7 mouse cellular contexts compared by ENCODE assay signal in genomic region chr9:88482829-88483396, GRCm38 (mm10). TPM values are rescaled to one million over a fixed set of nuclear protein-coding genes. Genes with fewer than 3 reads are reported as not detected.
DNase-seq lines count a peak whose midpoint lies in the region; ATAC-seq and TF ChIP-seq lines count a peak whose summit lies in the region.

No protein-coding gene starts in this region.

- H3K27ac ChIP-seq in ES-E14 (ENCODE audit: insufficient read depth, low read depth, low read length, poor library complexity, severe bottlenecking) = peak overlapping the region; percentile 91
- H3K27ac ChIP-seq in heart, embryonic 13.5 days (replicated peaks) = peak overlapping the region; percentile 99

- H3K4me2 ChIP-seq in heart, embryonic 13.5 days = peak overlapping the region; percentile 78

- H3K36me3 ChIP-seq in ES-E14 (ENCODE audit: control insufficient read depth, insufficient read depth, low read length, poor library complexity, severe bottlenecking) = no peaks in the 10 kb centered on the region; the same call in 1 of the 2 replicates
- H3K36me3 ChIP-seq in erythroblast, embryonic 14.5 days (ENCODE audit: control insufficient read depth) = peaks cover 23% of the 10 kb centered on the region
- peaks cover 19% of the 10 kb centered on the region for H3K36me3 ChIP-seq in heart, embryonic 13.5 days

- H3K27me3 ChIP-seq in erythroblast, embryonic 14.5 days (ENCODE audit: control insufficient read depth) = peaks cover 35% of the 10 kb centered on the region
- no peaks in the 10 kb centered on the region for H3K27me3 ChIP-seq in heart, embryonic 13.5 days (replicated peaks)

- ATAC-seq in heart, embryonic 13.5 days (ENCODE audit: extremely low read depth, insufficient number of reproducible peaks, low FRiP score, low TSS enrichment) = no peak

- peak overlapping the region; percentile 63 to 83 for H3K4me3 ChIP-seq in ES-E14 (ENCODE audit: insufficient read depth in 1 of 2, low read depth in 1 of 2, low read length in 2 of 2, poor library complexity in 1 of 2, severe bottlenecking in 1 of 2)
- peak overlapping the region; percentile 88 for H3K4me3 ChIP-seq in erythroblast, embryonic 14.5 days (replicated peaks)
- peak overlapping the region; percentile 93 for H3K4me3 ChIP-seq in heart, embryonic 13.5 days

- no peaks in the 10 kb centered on the region for H3K9me3 ChIP-seq in ES-E14 (ENCODE audit: control insufficient read depth, insufficient read depth, low read depth, low read length)
- no peaks in the 10 kb centered on the region for H3K9me3 ChIP-seq in erythroblast, embryonic 14.5 days (ENCODE audit: control insufficient read depth, low read length)
- no peaks in the 10 kb centered on the region for H3K9me3 ChIP-seq in heart, embryonic 13.5 days

- in situ Hi-C loops in ES-E14 (cut with MboI; ENCODE audit: low sequenced_read_pairs in 2 of 2, unreplicated experiment in 2 of 2) = no loop called here

- H3K4me1 ChIP-seq in ES-E14 (ENCODE audit: control insufficient read depth in 2 of 2, insufficient read depth in 2 of 2, low read length in 2 of 2, poor library complexity in 1 of 2) = peaks cover 10 to 14% of the 10 kb centered on the region in 2 experiments
- H3K4me1 ChIP-seq in erythroblast, embryonic 14.5 days (ENCODE audit: control insufficient read depth) = peaks cover 36% of the 10 kb centered on the region
- H3K4me1 ChIP-seq in heart, embryonic 13.5 days = peaks cover 33% of the 10 kb centered on the region

- WGBS in heart, embryonic 13.5 days = under 1% methylated on average over 49 of the region's 52 CpGs

- peak overlapping the region; percentile 80 for H3K9ac ChIP-seq in ES-E14 (ENCODE audit: insufficient read depth, low read depth, low read length, poor library complexity, severe bottlenecking)
- peak overlapping the region; percentile 92 for H3K9ac ChIP-seq in heart, embryonic 13.5 days

- peak; percentile 60 for DNase-seq in ES-E14 (ENCODE audit: low read depth, low spot score)
- peak; percentile 90 to 95 for DNase-seq in adrenal gland, postnatal 36 days
- DNase-seq in layer of hippocampus, adult 18-20 months (ENCODE audit: low spot score in 2 of 2) = peak; percentile 76 to 85
- peak; percentile 86 for DNase-seq in lung, postnatal 14 days
- peak; percentile 87 for DNase-seq in right cerebral cortex, postnatal 25 days

TF ChIP-seq in ES-E14, 5 proteins besides CTCF, POLR2A, EP300 and RAD21:
- TF ChIP-seq ZC3H11A (IDR thresholded peaks at IDR 0.05; ENCODE audit: borderline replicate concordance, low read depth, low read length) (no peak), CHD2 (IDR thresholded peaks at IDR 0.05; ENCODE audit: low read depth, low read length) (no peak), ZNF384 (IDR thresholded peaks at IDR 0.05; ENCODE audit: low read depth, low read length) (no peak), HCFC1 (IDR thresholded peaks at IDR 0.05; ENCODE audit: borderline replicate concordance, insufficient read depth, low read length) (no peak), MAFK (IDR thresholded peaks at IDR 0.05; ENCODE audit: insufficient read depth, low read depth, low read length) (no peak)
TF ChIP-seq in ES-E14: peak in this region for 0.

RNA-seq across cellular contexts. Expression of gene Syncrip, which starts 0.5 kb away (rescaled TPM):
- total RNA-seq in ES-E14 (2012; rRNA removed) = 113 and 144 TPM in 2 replicates
- 10 to 100 TPM; 80.5 to 84.8 TPM for total RNA-seq in adrenal gland, postnatal 36 days (2021)
- polyA plus RNA-seq in erythroblast, embryonic 14.5 days (2012) = 3.0 and 3.8 TPM in 2 replicates
- polyA plus RNA-seq in heart, embryonic 13.5 days (2015; fragmentation: Nextera tagmentation; extraction: Ambion mirVana) = 51.9 and 53.3 TPM in 2 replicates
- 10 to 100 TPM; 58.9 to 60.3 TPM for total RNA-seq in layer of hippocampus, adult 18-20 months (2021)

RNA-seq across cellular contexts. Expression of gene Gm20537, which starts 26.5 kb away (rescaled TPM):
- 0.74 and 1.3 TPM in 2 replicates for total RNA-seq in ES-E14 (2012; rRNA removed)
- under 1 TPM in 1 of 2 experiments, not detected in 1; 0.73 TPM for total RNA-seq in adrenal gland, postnatal 36 days (2021)
- not detected in 2 replicates for polyA plus RNA-seq in erythroblast, embryonic 14.5 days (2012)
- 0.47 and 0.97 TPM in 2 replicates for polyA plus RNA-seq in heart, embryonic 13.5 days (2015; fragmentation: Nextera tagmentation; extraction: Ambion mirVana)
- total RNA-seq in layer of hippocampus, adult 18-20 months (2021) = not detected

RNA-seq across cellular contexts. Expression of gene Snx14, which starts 44.2 kb away (rescaled TPM):
- total RNA-seq in ES-E14 (2012; rRNA removed) = 35.2 and 37.5 TPM in 2 replicates
- 10 to 100 TPM; 44.5 to 59.5 TPM for total RNA-seq in adrenal gland, postnatal 36 days (2021)
- polyA plus RNA-seq in erythroblast, embryonic 14.5 days (2012) = 0.10 and 0.13 TPM in 2 replicates
- polyA plus RNA-seq in heart, embryonic 13.5 days (2015; fragmentation: Nextera tagmentation; extraction: Ambion mirVana) = 24.9 and 26.8 TPM in 2 replicates
- 10 to 100 TPM; 44.1 to 49.5 TPM for total RNA-seq in layer of hippocampus, adult 18-20 months (2021)
